Mouse (Mus musculus) lung, embryonic 14.5 days (tissue): ENCODE measurements around the gene Tfr2. TPM values are rescaled to one million over a fixed set of nuclear protein-coding genes. Genes with fewer than 3 reads are reported as not detected.
A peak's percentile ranks its signal among the peaks of the same experiment; 100 is the strongest.

Source experiments
- ATAC-seq: fragments of 200-750 bp; cut with Nextera tagmentation; 2 replicates; pipeline ENCODE4 v1.8.0; 2017; ENCODE audit warnings: mild to moderate bottlenecking, moderate TSS enrichment, moderate library complexity; ENCODE audit not compliant: insufficient read depth
- DNase-seq: peaks from one replicate; pipeline ENCODE4 v3.0.0-alpha.2; 2015
- H3K27ac ChIP-seq: fragments of 300-500 bp; sonication (generic); 2 replicates; pipeline ENCODE4 v1.5.1; 2014; ENCODE audit warnings: low read depth, mild to moderate bottlenecking, moderate library complexity
- H3K27me3 ChIP-seq: fragments of 300-500 bp; sonication (generic); 2 replicates; pipeline ENCODE4 v1.6.1; 2014; ENCODE audit warnings: low read length, control low read depth; ENCODE audit not compliant: insufficient read depth
- H3K36me3 ChIP-seq: fragments of 300-500 bp; sonication (generic); 2 replicates; pipeline ENCODE4 v1.6.1; 2014; ENCODE audit warnings: control low read depth; ENCODE audit not compliant: insufficient read depth
- H3K4me1 ChIP-seq: fragments of 300-500 bp; sonication (generic); 2 replicates; pipeline ENCODE4 v1.6.1; 2014; ENCODE audit warnings: antibody characterized with exemption, control low read depth; ENCODE audit not compliant: insufficient read depth
- H3K4me2 ChIP-seq: fragments of 300-500 bp; sonication (generic); 2 replicates; pipeline ENCODE4 v1.6.1; 2014; ENCODE audit warnings: mild to moderate bottlenecking
- H3K4me3 ChIP-seq: fragments of 300-500 bp; sonication (generic); 2 replicates; pipeline ENCODE4 v1.5.1; 2014; ENCODE audit warnings: low read depth, low read length
- H3K9ac ChIP-seq: fragments of 300-500 bp; sonication (generic); 2 replicates; pipeline ENCODE4 v1.6.1; 2014
- H3K9me3 ChIP-seq: fragments of 300-500 bp; sonication (generic); 2 replicates; pipeline ENCODE4 v1.6.1; 2016; ENCODE audit warnings: low read depth, low read length, control low read depth
- CTCF ChIP-seq: IDR thresholded peaks from 2 replicates; pipeline ENCODE4 v1.5.1; 2016; ENCODE audit warnings: antibody characterized with exemption, low read depth
- WGBS: fragments of 180-500 bp; shearing (Covaris S2); extraction: QIAGEN DNeasy Blood & Tissue Kit; methylation state at CpG from one replicate; pipeline ENCODE4 v1.1.7; 2014; 5-methylcytosine and 5-hydroxymethylcytosine counted together
- polyA plus RNA-seq: library from polyadenylated mRNA; unstranded; fragments of >200 nt; fragmentation: Nextera tagmentation; extraction: Ambion mirVana; gene quantifications from 2 replicates; pipeline ENCODE4 v1.2.1, GENCODE M21; 2014

The Tfr2 gene
- polyA plus RNA-seq, 1 experiment from 2014 or later, result 0.47 TPM

GRCm38 (mm10) chr5:137608654-137609190 is 39.1 kb downstream of the Tfr2 start:
- 21% methylated on average over 23 of the region's 23 CpGs for WGBS
- peaks cover 35% of the 10 kb centered on the region for H3K4me1 ChIP-seq
- H3K9me3 ChIP-seq, result no peaks in the 10 kb centered on the region
- H3K4me2 ChIP-seq, result peak overlapping the region; percentile 70
- H3K27ac ChIP-seq, result no peak overlapping the region
- H3K27me3 ChIP-seq, result no peaks in the 10 kb centered on the region
- peaks cover 40% of the 10 kb centered on the region for H3K36me3 ChIP-seq
- ATAC-seq, result no peak
- H3K4me3 ChIP-seq, result peak overlapping the region; percentile 14
- DNase-seq, result no peak
- peak; percentile 41 for TF ChIP-seq CTCF
- peak overlapping the region; percentile 48 for H3K9ac ChIP-seq

GRCm38 (mm10) chr5:137609292-137609691 is 39.7 kb downstream of the Tfr2 start:
- H3K27ac ChIP-seq, result no peak overlapping the region
- peak overlapping the region; percentile 70 for H3K4me2 ChIP-seq
- H3K9me3 ChIP-seq, result no peaks in the 10 kb centered on the region
- H3K4me1 ChIP-seq, result peaks cover 35% of the 10 kb centered on the region
- H3K9ac ChIP-seq, result no peak overlapping the region
- WGBS, result 63% methylated on average over 3 of the region's 3 CpGs
- H3K4me3 ChIP-seq, result peak overlapping the region; percentile 42
- ATAC-seq (no peak), DNase-seq (no peak)
- H3K36me3 ChIP-seq, result peaks cover 36% of the 10 kb centered on the region
- no peak for TF ChIP-seq CTCF
- no peaks in the 10 kb centered on the region for H3K27me3 ChIP-seq

GRCm38 (mm10) chr5:137610056-137610455 is 40.4 kb downstream of the Tfr2 start:
- H3K4me1 ChIP-seq, result peaks cover 35% of the 10 kb centered on the region
- WGBS, result 40% methylated on average over 4 of the region's 4 CpGs

GRCm38 (mm10) chr5:137610548-137611244 is 41.1 kb downstream of the Tfr2 start:
- H3K4me1 ChIP-seq, result peaks cover 35% of the 10 kb centered on the region
- peak overlapping the region; percentile 56 for H3K9ac ChIP-seq
- peak overlapping the region; percentile 42 for H3K4me3 ChIP-seq
- DNase-seq (peak; percentile 90), ATAC-seq (peak; percentile 86)
- no peak for TF ChIP-seq CTCF
- peak overlapping the region; percentile 96 for H3K27ac ChIP-seq
- peak overlapping the region; percentile 70 for H3K4me2 ChIP-seq
- H3K36me3 ChIP-seq, result peaks cover 24% of the 10 kb centered on the region; the same call in 1 of the 2 replicates
- 5% methylated on average over 12 of the region's 12 CpGs for WGBS
- no peaks in the 10 kb centered on the region for H3K27me3 ChIP-seq
- H3K9me3 ChIP-seq, result no peaks in the 10 kb centered on the region

More at GRCm38 (mm10) chr5:137610056-137610455, 40.4 kb downstream of the Tfr2 start:
- H3K36me3 ChIP-seq, result peaks cover 30% of the 10 kb centered on the region
- peak overlapping the region; percentile 42 for H3K4me3 ChIP-seq
- ATAC-seq (no peak), DNase-seq (no peak)
- H3K27me3 ChIP-seq, result no peaks in the 10 kb centered on the region
- H3K9me3 ChIP-seq, result no peaks in the 10 kb centered on the region
- peak overlapping the region; percentile 96 for H3K27ac ChIP-seq
- no peak for TF ChIP-seq CTCF
- H3K4me2 ChIP-seq, result peak overlapping the region; percentile 70
- H3K9ac ChIP-seq, result peak overlapping the region; percentile 56

GRCm38 (mm10) chr5:137611245-137611602 is 41.6 kb downstream of the Tfr2 start:
- Histone ChIP-seq H3K27me3 (no peaks in the 10 kb centered on the region), H3K9ac (peak overlapping the region; percentile 56), H3K36me3 (peaks cover 20% of the 10 kb centered on the region; the same call in 1 of the 2 replicates), H3K27ac (peak overlapping the region; percentile 96), H3K4me1 (peaks cover 35% of the 10 kb centered on the region), H3K4me2 (peak overlapping the region; percentile 70), H3K9me3 (no peaks in the 10 kb centered on the region), H3K4me3 (peak overlapping the region; percentile 42)
- peak; percentile 84 for DNase-seq
- 0 out of 2 replicates have a peak, but pooled peaks have one; percentile 1 for TF ChIP-seq CTCF
- ATAC-seq, result peak; percentile 85
- WGBS, result 1% methylated on average over 6 of the region's 6 CpGs

GRCm38 (mm10) chr5:137613076-137613475 is 43.4 kb downstream of the Tfr2 start:
- no peak overlapping the region for H3K27ac ChIP-seq

GRCm38 (mm10) chr5:137613550-137613949 is 43.9 kb downstream of the Tfr2 start, which contains the start of gene Pcolce:
Gene Pcolce, minus strand, starts transcription at chr5:137613784.
- WGBS, result 46% methylated on average over 11 of the region's 11 CpGs
- TF ChIP-seq CTCF, result no peak
- Histone ChIP-seq H3K9me3 (no peaks in the 10 kb centered on the region), H3K4me2 (no peak within 1 kb of the TSS), H3K4me3 (no peak within 1 kb of the TSS), H3K36me3 (no peaks in the 10 kb centered on the region), H3K27me3 (no peaks in the 10 kb centered on the region), H3K27ac (no peak within 1 kb of the TSS), H3K4me1 (peaks cover 28% of the 10 kb centered on the region), H3K9ac (peak within 1 kb of the TSS; percentile 6; the same call in 1 of the 2 replicates)
- no peak for DNase-seq
- no peak for ATAC-seq

More at GRCm38 (mm10) chr5:137613076-137613475, 43.4 kb downstream of the Tfr2 start:
- Histone ChIP-seq H3K4me2 (no peak overlapping the region), H3K4me3 (no peak overlapping the region), H3K9ac (no peak overlapping the region; the same call in 1 of the 2 replicates), H3K36me3 (0 out of 2 replicates have a peak, but pooled peaks cover 3% of the 10 kb centered on the region), H3K4me1 (peaks cover 33% of the 10 kb centered on the region), H3K9me3 (no peaks in the 10 kb centered on the region), H3K27me3 (no peaks in the 10 kb centered on the region)
- WGBS, result 67% methylated on average over 5 of the region's 5 CpGs
- TF ChIP-seq CTCF, result no peak
- DNase-seq (no peak), ATAC-seq (no peak)
